Mouse (Mus musculus) limb, embryonic 11.5 days (tissue): ENCODE data around the gene Olfr826. TPM values are rescaled to one million over a fixed set of nuclear protein-coding genes. Genes with fewer than 3 reads are reported as not detected.
"Not testable (repeated sequence)": the region's sequence is repeated elsewhere in the genome, so short reads cannot be mapped to it uniquely, and the experiment has no call there.

Experiments used
- ATAC-seq: fragments of 200-750 bp; cut with Nextera tagmentation; 2 replicates; pipeline ENCODE4 v1.8.0; 2017; ENCODE audit warnings: low read depth; ENCODE audit not compliant: insufficient number of reproducible peaks, low FRiP score, low TSS enrichment
- DNase-seq: peaks from one replicate; pipeline ENCODE4 v3.0.0-alpha.2; 2015; ENCODE audit warnings: low spot score
- H3K27ac ChIP-seq: fragments of 300-500 bp; sonication (generic); replicated peaks from 2 replicates; pipeline ENCODE4 v1.5.1; 2014; ENCODE audit warnings: low read depth, mild to moderate bottlenecking, low read length
- H3K27me3 ChIP-seq: fragments of 300-500 bp; sonication (generic); 2 replicates; pipeline ENCODE4 v1.6.1; 2014; ENCODE audit warnings: mild to moderate bottlenecking, low read length, mixed read lengths; ENCODE audit not compliant: control insufficient read depth, insufficient read depth
- H3K36me3 ChIP-seq: fragments of 300-500 bp; sonication (generic); 2 replicates; pipeline ENCODE4 v1.6.1; 2014; ENCODE audit warnings: mild to moderate bottlenecking, low read length, moderate library complexity, mixed read lengths; ENCODE audit not compliant: control insufficient read depth, insufficient read depth
- H3K4me1 ChIP-seq: fragments of 300-500 bp; sonication (generic); 2 replicates; pipeline ENCODE4 v1.6.1; 2014; ENCODE audit warnings: low read length, mixed read lengths; ENCODE audit not compliant: control insufficient read depth, insufficient read depth
- H3K4me2 ChIP-seq: fragments of 300-500 bp; sonication (generic); 2 replicates; pipeline ENCODE4 v1.6.1; 2014; ENCODE audit warnings: low read depth, mild to moderate bottlenecking, moderate library complexity; ENCODE audit not compliant: severe bottlenecking
- H3K4me3 ChIP-seq: fragments of 300-500 bp; sonication (generic); 2 replicates; pipeline ENCODE4 v1.5.1; 2014; ENCODE audit warnings: low read depth, low read length
- H3K9ac ChIP-seq: fragments of 300-500 bp; sonication (generic); 2 replicates; pipeline ENCODE4 v1.6.1; 2014; ENCODE audit warnings: mild to moderate bottlenecking, low read length
- H3K9me3 ChIP-seq: fragments of 300-500 bp; sonication (generic); 2 replicates; pipeline ENCODE4 v1.6.1; 2016; ENCODE audit warnings: low read length; ENCODE audit not compliant: control insufficient read depth
- WGBS: fragments of 180-500 bp; shearing (Covaris S2); extraction: QIAGEN DNeasy Blood & Tissue Kit; methylation state at CpG from one replicate; pipeline ENCODE4 v1.1.7; 2014; 5-methylcytosine and 5-hydroxymethylcytosine counted together
- polyA plus RNA-seq: library from polyadenylated mRNA; unstranded; fragments of >200 nt; fragmentation: Nextera tagmentation; extraction: Ambion mirVana; gene quantifications from 2 replicates; pipeline ENCODE4 v1.2.1, GENCODE M21; 2014

Olfr826 gene
- polyA plus RNA-seq, 1 experiment from 2014 or later: not detected

GRCm38 (mm10) chr10:130142481-130142880 lies 41.5 kb downstream of the Olfr826 start:
- not testable (repeated sequence) for ATAC-seq, H3K4me1 ChIP-seq, H3K9me3 ChIP-seq, H3K9ac ChIP-seq, H3K27ac ChIP-seq, H3K4me2 ChIP-seq, H3K36me3 ChIP-seq, DNase-seq, H3K27me3 ChIP-seq, H3K4me3 ChIP-seq
- WGBS: 90% methylated on average over 5 of the region's 5 CpGs

GRCm38 (mm10) chr10:130134811-130135210 lies 49.2 kb downstream of the Olfr826 start:
- Histone ChIP-seq H3K27me3 (no peaks in the 10 kb centered on the region), H3K9ac (no peak overlapping the region), H3K9me3 (no peaks in the 10 kb centered on the region), H3K4me3 (no peak overlapping the region), H3K27ac (no peak overlapping the region), H3K4me1 (no peaks in the 10 kb centered on the region), H3K36me3 (no peaks in the 10 kb centered on the region), H3K4me2 (no peak overlapping the region)
- ATAC-seq: no peak
- no peak for DNase-seq

- not testable (repeated sequence) for H3K9ac ChIP-seq, H3K4me2 ChIP-seq, H3K27me3 ChIP-seq, H3K36me3 ChIP-seq, ATAC-seq, H3K9me3 ChIP-seq, DNase-seq, H3K4me1 ChIP-seq, H3K4me3 ChIP-seq, H3K27ac ChIP-seq
Observed at GRCm38 (mm10) chr10:130129900-130130299, 54.1 kb downstream of the Olfr826 start, which contains the start of gene Olfr824. TSS of gene Olfr824 (minus strand) at chr10:130130000.

Other genes with a start within 250 kb of the Olfr826 start
- gene Olfr818, start 235.1 kb downstream of the Olfr826 start, polyA plus RNA-seq: not detected in 2 replicates
- not detected in 2 replicates for gene Olfr819, start 216.9 kb downstream of the Olfr826 start, polyA plus RNA-seq
- not detected in 2 replicates for gene Olfr247, start 208.0 kb downstream of the Olfr826 start, polyA plus RNA-seq
- gene Gm10310, start 199.1 kb downstream of the Olfr826 start, polyA plus RNA-seq: not detected in 2 replicates
- gene Olfr820, start 171.6 kb downstream of the Olfr826 start, polyA plus RNA-seq: not detected in 2 replicates
- gene Olfr821, start 153.8 kb downstream of the Olfr826 start, polyA plus RNA-seq: not detected in 2 replicates
- not detected in 2 replicates for gene Olfr822, start 113.0 kb downstream of the Olfr826 start, polyA plus RNA-seq
- gene Olfr823, start 68.8 kb downstream of the Olfr826 start, polyA plus RNA-seq: not detected in 2 replicates
- gene Olfr824, start 54.2 kb downstream of the Olfr826 start, polyA plus RNA-seq: not detected in 2 replicates
- gene Olfr825, start 17.4 kb downstream of the Olfr826 start, polyA plus RNA-seq: not detected in 2 replicates
- gene Olfr827, start 30.2 kb upstream of the Olfr826 start, polyA plus RNA-seq: not detected in 2 replicates
- not detected in 2 replicates for gene Neurod4, start 96.1 kb upstream of the Olfr826 start, polyA plus RNA-seq
- 0.17 and 0.23 TPM in 2 replicates for gene Tespa1, start 138.7 kb upstream of the Olfr826 start, polyA plus RNA-seq
- gene Vmn2r84, start 210.1 kb upstream of the Olfr826 start, polyA plus RNA-seq: not detected in 2 replicates
- gene Vmn2r85, start 245.5 kb upstream of the Olfr826 start, polyA plus RNA-seq: not detected in 2 replicates